Mouse (Mus musculus): ENCODE data around the gene Cdc42ep2.

GRCm38 (mm10) chr19:5872931-5873556, 51.6 kb downstream of the Cdc42ep2 start:
- TF ChIP-seq CTCF (IDR thresholded peaks at IDR 0.05; ENCODE audit: control insufficient read depth, insufficient read depth, low read length) (no peak), POLR2A (IDR thresholded peaks at IDR 0.05; ENCODE audit: borderline replicate concordance, control insufficient read depth, low read depth, low read length) (0 out of 2 replicates have a peak, but pooled peaks have one; percentile 30)

Measured in bone marrow, adult 2 months (tissue).